Mouse (Mus musculus) small intestine, adult 2 months (tissue): ENCODE results near the gene Rab1b.

Source experiments
- CTCF ChIP-seq: fragments of 200-500 bp; IDR thresholded peaks from 2 replicates; pipeline ENCODE4 v1.5.1; 2012; ENCODE audit warnings: low read depth, mild to moderate bottlenecking, control low read depth, inconsistent platforms, low read length, moderate library complexity, mixed read lengths; ENCODE audit not compliant: insufficient replicate concordance, insufficient read length; ENCODE audit errors: extremely low read depth
- POLR2A ChIP-seq: fragments of 200-500 bp; IDR thresholded peaks from 2 replicates; pipeline ENCODE4 v1.6.1; 2012; ENCODE audit warnings: low read depth, mild to moderate bottlenecking, control low read depth, inconsistent platforms, low read length, moderate library complexity

DNA sequence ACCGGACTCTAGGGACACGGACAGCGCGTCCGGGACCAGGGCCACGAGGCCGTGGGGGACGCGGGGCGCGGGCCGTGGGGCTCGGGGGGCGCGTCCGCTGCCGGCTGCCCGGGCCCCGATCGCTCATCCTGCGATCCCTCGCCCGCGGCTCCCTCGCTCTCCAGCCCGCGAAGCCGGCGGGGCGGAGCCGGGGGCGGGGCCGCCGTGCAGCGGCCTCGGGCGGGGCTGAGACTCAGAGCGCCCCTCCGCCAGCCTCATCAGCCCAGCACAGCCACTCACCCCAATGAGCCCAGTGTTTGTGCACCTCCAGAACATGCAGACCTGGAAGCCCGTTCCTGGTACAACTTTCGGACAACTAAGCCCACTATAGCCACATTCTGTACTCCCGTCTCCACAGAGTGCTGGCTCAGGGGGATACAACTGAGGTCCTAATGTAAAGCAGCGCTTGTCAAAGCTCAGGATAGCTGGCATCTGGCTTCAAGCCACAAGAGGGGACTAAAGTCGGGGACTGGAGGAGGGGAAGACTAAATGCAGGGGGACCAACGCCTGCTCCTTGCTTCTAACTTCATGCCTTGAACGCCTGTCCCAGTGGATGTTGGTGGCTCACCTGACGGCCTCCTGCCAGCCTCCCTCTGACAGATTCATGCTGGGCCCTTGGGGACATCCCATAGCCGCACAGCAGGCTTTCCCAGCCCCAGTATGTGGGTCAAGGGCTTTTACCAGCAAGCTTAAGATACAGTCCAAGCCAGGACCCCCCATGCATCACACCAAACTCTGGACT lies 8.3 kb downstream of the Rab1b start, which contains the start of gene Cnih2:
- TF ChIP-seq CTCF: no peak
- TF ChIP-seq POLR2A: no peak
